Mouse (Mus musculus) heart, adult 9 months (tissue): ENCODE data around the gene Crtc1.

Experiments
- DNase-seq, 2 experiments: peaks; one replicate each; pipeline ENCODE4 v3.0.0; 2022; ENCODE audit warnings: low spot score in 2 of 2

Crtc1 gene

GRCm38 (mm10) chr8:70462516-70462813, 23.1 kb upstream of the Crtc1 start:
- peak in 1 of 2 experiments; percentile 39 for DNase-seq

DNA sequence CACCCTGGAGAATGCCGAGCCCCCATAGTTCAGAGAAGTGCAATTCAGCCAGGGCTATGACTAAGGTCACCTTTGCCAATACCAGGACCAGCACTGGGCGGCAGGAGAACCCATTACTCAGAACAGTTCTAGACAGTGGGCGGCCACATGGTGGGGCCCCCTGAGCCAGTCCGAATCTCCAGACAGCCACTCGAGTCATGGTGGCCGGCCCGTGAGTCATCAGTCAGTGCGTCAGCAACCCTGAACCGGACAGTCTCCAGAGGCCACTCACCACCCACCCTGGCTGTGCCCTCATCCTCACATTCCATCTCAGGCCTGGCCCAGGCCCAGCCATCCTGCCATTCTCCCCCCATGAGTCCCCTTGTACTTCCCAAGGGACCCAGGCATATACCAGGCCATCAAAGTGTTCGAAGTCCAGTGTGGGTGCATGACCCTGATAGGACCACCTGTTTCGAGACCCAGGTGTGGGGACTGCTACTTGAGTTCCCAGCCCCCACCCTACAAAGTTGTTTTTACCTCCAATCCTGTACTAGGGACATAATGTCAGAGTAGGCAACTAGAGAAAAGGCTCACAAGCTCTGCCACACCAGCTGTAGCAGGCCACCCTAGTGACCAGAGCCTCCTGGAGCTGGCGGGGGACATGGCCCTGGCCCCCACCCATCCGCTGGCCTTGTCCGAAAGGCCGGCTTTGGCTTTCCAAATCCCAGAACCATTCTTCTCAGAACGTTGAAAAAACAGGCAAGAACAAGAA, 22.6 kb upstream of the Crtc1 start:
- DNase-seq = peak; percentile 40 to 46

GRCm38 (mm10) chr8:70460606-70461005, 21.2 kb upstream of the Crtc1 start:
- DNase-seq = no peak

- no peak for DNase-seq
Observed at GRCm38 (mm10) chr8:70460199-70460598, 20.8 kb upstream of the Crtc1 start.

- no peak for DNase-seq
Observed at GRCm38 (mm10) chr8:70459636-70460035, 20.3 kb upstream of the Crtc1 start.

GRCm38 (mm10) chr8:70458462-70458861, 19.1 kb upstream of the Crtc1 start:
- no peak for DNase-seq

DNA sequence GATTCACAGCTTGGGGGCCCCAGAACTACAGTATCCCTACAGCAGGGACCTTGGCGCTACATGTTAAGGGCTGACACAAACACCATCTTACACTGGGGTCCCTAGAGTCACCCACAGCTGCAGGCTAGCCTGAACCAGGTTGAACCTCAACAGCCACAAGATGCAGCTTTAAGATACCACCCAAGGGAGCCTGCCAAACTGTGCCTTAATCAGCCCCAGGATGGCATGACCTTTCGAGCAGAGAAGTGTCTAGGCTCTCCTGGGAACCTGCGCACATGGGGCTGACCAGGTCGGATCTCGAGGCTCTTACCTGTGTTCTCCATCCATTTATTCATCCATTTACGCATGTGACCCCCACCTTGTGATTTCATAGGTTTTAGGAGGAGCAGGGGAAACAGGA, 18.5 kb upstream of the Crtc1 start:
- no peak for DNase-seq

DNA sequence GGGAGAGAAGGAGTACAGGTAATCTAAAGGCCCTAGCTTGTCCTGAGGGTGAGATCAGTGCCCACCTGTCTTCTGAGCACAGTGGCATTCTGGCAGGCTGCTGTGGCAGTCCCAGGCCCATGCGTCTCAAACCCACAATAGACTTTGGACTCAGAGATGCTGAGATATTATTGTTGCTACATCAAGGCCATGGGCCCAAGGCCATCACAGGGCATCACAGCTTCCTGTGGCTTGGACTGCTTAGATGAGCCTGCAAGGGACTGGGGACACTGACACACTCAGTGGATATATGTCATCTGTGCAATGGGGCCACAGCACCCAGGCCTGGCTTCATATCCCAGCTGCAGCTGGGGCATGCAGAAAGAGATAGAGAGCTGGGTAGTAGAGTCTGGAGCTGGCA, 17.6 kb upstream of the Crtc1 start:
- no peak for DNase-seq

- DNase-seq = no peak
Observed at GRCm38 (mm10) chr8:70453852-70454251, 14.5 kb upstream of the Crtc1 start.

DNA sequence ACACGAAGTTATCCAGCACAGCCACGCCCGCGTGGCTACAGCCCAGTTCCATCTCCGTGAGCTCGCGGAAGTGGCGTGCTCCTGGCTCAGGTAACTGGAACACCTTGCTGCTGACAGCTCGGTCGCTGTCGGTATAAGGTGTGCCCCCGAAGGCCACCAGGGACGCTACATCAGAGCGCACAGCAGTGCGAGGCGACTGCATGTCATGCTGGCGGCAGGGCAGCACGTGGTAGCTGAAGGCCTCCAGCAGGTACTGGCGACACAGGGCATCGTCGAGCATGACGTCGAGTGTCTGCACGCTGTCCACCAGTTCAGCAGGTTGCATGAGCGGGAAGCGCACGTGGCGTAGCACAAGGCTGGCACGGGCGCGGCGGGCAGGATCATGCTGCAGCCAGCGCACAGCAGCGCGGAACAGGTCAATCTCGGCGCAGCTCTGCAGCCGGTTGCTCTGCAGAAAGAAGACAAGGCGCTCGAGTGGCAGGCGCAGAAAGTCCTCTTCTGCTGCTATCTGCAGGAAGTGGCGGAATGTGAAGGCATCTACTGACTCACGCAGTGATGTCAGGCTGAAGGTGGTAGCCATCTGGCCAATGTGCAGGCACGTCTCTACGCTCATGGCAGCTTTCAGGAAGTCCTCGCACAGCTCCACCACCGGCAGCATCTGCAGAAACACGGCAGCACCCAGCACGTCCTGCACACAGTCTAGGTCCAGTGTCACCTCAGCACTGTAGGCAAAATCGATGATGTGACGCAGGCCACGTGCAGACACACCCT, 13.0 kb upstream of the Crtc1 start:
- DNase-seq = no peak

- DNase-seq = no peak
Observed at GRCm38 (mm10) chr8:70447639-70448420, 8.5 kb upstream of the Crtc1 start.

DNA sequence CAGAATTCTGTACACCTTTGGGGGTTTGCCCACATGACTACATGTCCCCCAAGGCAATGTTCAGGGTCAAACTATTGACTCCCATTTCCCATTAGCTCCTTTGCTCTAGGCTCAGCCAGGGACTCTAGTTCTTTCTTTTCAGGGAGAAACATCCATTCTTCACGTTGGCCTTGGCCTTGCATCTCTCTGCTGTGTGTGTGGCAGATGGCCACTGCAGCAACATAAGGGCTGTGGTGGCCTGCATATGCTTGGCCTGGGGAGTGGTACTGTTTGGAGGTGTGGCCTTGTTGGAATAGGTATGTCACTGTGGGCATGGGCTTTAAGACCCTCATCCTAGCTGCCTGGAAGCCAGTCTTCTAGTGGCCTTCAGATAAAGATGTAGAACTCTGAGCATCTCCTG, 6.6 kb upstream of the Crtc1 start:
- DNase-seq = no peak

DNA sequence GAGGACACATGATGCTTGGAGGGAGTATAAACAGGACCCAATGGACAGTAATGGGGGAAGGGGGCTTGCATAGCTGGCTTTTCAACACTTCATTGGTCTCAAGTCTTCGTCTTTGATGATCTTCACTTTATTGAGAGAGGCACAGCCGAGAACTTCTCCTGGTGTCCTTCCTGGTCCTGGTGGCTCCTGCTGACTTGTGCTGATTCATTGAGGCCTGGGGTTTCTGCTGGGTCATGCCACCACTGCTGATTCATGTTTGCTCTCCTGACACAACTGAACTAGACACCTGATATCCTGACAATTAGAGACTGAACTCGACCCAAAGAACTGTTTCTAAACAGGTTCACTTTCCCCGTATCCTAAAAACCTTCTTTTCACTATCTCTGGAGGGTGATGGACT, 3.9 kb upstream of the Crtc1 start:
- no peak for DNase-seq

GRCm38 (mm10) chr8:70441565-70441964, 2.2 kb upstream of the Crtc1 start:
- DNase-seq = no peak

DNA sequence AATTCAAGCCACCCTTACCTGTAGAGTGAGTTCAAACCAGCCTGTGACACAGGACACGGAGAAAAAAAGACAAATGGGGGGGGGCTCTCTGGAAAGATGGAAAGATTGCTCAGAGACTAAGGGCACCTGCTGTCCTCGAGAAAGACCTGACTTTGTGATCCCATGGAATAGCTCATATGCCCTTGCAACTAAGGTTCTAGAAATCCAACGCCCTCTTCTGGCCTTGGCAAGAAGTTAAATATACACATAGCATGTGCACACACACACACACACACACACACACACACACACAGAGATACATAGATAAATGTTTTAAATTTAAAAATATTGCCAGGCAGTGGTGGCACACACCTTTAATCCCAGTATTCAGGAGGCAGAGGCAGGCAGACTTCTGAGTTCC, 867 bp upstream of the Crtc1 start:
- DNase-seq = no peak

GRCm38 (mm10) chr8:70439848-70440179, 435 bp upstream of the Crtc1 start:
- no peak for DNase-seq

- DNase-seq = no peak
Observed at GRCm38 (mm10) chr8:70438423-70438822, 956 bp downstream of the Crtc1 start.

- DNase-seq = no peak
Observed at GRCm38 (mm10) chr8:70435156-70435555, 4.2 kb downstream of the Crtc1 start.

- DNase-seq = no peak
Observed at GRCm38 (mm10) chr8:70432991-70433536, 6.3 kb downstream of the Crtc1 start.

DNA sequence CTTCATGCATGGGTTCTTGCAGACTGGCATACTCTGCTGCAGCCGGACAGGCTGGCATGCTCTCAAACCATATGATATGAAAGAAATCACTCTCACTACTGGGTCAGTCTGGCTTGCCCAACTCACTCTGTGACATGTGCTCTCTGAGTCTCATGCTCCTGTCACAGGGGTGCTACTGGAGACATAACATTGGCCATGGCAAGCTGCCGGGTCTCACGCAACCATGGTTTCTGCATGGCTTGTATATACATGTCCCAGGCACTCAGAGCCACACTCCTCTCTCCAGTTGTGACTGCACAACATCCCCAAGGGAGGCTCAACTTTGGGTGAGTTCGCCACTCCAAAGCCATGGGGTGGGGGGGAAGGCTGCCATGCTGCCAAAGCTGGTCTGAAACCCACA, 8.2 kb downstream of the Crtc1 start:
- DNase-seq = no peak

- DNase-seq = no peak
Observed at GRCm38 (mm10) chr8:70426300-70426907, 13.0 kb downstream of the Crtc1 start.

- no peak for DNase-seq
Observed at GRCm38 (mm10) chr8:70422722-70423121, 16.7 kb downstream of the Crtc1 start.
